Mouse (Mus musculus) heart, postnatal 4 days (tissue): Measurements from ENCODE around the gene Med28. TPM values are rescaled to one million over a fixed set of nuclear protein-coding genes. Genes with fewer than 3 reads are reported as not detected.

Source experiments
- DNase-seq: peaks from one replicate; pipeline ENCODE4 v3.0.0; 2021
- total RNA-seq, 2 experiments: library from RNA; stranded (reverse); gene quantifications; 2 replicates each; pipeline ENCODE4 v1.2.3; 2021

Gene Med28
- total RNA-seq, 2 experiments from 2014 or later = 53.6 to 60.3 TPM

DNA sequence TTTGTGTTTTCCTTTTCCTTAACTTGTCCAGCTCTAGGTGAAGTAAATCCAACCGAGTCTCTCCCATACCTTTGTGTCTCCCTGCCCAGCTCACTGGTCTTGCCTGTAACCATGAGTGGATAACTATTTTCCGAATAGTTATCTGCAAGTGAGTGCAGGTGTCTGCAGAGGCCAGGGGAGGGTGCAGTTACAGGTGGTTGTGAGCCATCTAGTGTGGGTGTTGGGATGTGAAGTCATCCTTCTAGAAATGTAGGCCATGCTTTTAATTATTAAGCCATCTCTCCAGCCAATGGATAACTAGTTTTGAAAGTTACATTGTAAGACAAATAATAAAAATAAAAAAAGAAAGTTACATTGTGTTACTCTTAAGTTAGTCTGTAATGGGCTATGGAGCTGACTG, 6.5 kb upstream of the Med28 start:
- no peak for DNase-seq

DNA sequence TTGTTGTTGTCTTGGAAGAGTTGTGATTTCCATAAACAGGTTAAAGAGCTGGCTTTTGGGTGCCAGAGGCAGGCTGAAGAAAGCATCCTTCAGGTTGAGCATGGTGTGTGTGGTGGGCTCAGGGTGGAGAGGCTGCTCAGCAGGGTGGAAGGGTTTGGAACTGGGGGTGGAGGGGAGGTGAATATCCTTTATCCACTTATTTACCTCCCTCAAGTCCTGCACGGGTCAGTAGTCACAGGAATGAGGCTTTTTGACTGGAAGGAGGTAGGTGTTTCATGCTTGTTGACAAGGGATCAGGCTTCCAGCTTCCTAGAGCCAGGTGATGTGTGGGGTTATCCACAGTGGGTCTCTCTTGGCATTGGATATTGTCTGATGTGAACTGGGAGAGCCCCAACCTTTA, 5.4 kb upstream of the Med28 start:
- DNase-seq = no peak

DNA sequence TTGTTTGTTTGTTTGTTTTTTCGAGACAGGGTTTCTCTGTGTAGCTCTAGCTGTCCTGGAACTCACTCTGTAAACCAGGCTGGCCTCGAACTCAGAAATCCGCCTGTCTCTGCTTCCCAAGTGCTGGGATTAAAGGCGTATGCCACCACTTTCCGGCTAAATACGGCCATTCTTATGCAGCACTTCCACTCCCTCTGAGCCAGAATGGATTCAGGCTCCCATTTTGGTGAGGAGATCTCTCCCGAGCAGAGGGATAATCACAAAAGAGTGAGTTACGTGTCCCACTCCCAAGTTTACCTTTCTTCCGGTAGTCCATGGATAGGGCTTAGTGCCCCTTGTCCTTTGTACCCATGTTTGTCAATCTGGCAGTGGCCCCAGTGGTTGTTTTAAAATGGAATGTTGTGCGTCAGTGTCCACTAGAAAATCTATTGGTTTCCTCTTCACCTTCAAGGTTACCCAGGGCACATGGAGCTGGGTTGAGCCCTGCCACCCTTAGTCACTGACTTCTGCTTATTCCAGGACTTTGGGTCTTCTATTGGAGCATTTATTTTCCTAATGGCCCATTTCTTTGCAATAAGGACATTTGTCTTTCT, 4.8 kb upstream of the Med28 start:
- DNase-seq = no peak

DNA sequence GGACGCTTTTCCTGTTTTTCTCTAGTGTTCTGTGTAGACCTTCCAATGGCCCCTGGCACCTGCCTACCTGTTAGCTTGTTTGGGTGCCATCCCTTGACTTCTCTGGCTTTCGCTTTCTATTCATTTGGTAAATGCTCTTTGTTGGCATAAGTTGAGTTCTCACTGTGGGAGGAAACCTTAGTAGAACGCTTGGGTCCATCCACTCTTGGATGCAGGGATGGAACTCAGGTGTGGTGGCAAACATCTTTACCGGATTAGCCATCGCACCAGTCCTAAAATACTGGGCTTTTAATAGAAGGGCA, 731 bp downstream of the Med28 start:
- DNase-seq = no peak

DNA sequence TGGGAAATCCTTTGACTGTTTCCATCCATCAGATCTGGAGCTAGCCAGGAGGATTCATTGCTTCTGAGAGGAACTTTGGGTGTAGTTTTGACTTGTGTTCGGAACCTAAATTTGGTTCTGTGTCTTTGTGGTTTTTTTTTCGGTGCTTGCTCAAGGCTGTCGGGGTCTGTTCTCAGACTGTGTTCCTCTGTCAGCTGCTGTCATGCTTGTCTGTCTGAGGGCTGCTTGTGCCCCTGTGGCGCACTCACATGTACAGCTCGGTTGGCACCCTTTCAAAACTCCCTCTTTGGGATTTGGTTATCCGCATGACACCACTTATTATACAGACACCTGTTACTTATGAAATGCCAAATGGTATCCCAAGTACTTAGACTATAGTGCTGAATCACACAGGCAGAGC, 1.6 kb downstream of the Med28 start:
- no peak for DNase-seq

DNA sequence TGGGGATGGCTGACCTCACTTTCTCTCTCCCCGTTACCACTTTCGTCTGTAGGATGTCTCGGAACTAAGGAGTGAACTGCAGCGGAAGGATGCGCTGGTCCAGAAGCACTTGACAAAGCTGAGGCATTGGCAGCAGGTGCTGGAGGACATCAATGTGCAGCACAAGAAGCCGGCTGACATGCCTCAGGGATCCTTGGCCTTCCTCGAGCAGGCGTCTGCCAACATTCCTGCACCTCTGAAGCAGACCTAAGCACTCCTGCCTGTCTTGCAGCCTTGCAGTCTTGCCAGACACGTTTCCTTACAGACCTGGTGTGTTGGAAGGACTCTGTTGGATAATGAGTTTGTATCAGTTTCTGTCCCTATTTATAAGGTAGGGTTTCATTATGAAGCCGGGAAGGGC, 5.1 kb downstream of the Med28 start:
- DNase-seq = no peak

DNA sequence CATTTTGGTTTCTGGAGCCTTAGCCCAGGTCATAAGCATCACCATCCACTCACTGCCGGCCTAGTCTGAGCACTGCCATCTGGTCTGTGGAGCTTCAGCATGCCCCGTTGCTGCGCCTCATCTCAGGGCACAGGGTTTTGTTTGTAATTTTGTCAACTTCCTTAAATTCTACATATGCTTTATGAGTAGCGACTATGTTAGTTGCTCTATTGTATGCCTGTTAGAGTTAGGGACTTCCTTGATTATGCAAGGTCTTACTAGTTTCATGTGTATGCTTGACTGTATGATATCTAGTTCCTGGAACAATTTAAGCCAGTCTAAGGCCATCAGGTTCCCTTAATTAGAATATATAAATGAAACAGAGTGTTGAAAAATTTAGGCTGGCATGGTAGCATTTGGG, 6.3 kb downstream of the Med28 start:
- no peak for DNase-seq

DNA sequence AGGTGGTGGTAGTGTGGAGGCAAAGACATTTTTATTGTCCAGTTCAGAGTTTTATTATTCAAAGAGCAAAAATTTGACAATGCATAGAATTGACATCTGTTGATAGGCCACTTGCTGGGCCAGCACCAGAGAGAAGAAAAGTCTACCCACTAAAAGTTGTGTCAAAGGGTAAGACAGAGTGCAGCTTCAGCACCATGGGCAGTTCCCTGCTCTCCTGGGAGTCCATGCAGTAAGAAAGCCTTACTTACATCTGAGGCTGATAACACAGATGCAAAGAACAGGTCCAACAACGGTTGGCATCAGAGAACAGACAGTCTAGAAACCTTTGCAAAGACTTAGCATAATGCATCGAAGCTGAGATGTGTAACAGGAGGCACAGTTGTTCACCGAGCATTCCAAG, 9.7 kb downstream of the Med28 start:
- DNase-seq = peak; percentile 39

DNA sequence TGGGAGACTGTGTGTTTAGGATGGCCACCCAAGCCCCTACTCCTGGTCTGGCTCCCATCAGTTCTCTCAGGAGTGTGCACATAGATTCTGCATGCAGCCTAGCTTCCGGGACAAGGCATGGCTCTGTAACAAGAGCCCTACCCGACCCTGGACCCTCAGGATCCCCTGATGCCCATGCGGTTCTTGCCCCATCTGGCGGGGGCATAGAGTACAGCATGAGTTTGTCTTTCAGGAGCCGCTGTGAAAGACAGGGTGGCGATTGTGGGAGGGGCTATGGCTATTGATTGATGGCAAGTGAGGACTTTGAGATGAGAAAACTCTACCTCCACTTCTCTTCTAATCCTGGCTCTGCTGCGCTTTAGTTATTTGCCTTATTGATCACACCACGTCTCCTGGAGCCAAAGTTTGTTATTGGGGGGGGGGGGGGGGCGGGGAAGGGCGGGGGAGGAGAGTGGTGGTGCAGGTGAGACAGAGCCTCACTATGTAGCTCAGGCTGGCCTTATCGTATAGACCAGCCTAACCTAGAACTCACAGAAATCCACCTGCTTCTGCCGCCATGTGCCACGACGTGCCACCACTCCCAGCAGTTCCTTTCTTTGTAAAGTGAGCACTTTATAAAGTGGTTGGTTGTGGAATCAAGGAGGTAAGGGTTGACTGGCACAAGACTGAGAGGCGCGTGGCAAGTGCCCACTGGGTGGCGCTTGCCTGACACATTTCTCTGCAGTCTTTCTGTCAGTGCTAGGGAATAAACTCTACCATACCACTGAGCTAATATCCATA, 14.5 kb downstream of the Med28 start:
- peak; percentile 56 for DNase-seq

DNA sequence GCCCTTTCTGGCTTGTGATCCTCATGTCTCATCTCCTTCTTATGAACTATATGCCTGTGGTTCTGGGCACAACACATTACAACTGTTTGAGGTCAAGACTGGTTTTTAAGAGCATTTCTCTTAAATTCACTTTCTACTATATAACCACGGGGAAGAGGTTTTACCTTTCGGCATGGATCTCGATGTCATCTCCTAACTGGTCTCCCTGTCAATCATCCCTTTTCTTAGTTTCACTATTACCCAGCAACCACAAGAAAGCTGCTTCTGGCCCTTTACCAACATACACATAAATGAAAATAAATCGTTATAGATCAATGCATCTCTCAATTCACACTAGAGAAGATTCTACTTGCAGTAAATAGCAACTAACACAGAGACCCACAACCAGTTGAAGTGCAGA, 15.1 kb downstream of the Med28 start:
- no peak for DNase-seq

DNA sequence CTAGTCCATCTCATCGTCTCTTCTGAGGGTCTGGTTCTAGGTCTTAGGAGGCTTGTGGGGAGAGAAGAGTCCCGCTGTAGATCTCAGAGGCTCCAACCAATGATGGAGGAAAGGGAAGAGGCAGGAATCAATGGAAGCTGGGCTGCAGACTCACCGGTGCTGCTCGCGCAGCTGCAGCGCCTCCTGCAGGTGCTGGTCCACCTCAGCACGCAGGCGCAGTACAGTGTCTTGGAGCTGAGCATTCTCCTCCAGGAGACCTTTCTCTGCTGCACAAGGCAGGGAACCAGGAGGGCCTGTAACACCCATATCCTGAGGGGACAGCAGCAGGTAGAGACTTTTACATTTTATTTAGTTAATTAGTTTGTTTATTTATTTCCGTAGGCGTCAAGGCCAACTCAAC, 19.5 kb downstream of the Med28 start:
- no peak for DNase-seq

DNA sequence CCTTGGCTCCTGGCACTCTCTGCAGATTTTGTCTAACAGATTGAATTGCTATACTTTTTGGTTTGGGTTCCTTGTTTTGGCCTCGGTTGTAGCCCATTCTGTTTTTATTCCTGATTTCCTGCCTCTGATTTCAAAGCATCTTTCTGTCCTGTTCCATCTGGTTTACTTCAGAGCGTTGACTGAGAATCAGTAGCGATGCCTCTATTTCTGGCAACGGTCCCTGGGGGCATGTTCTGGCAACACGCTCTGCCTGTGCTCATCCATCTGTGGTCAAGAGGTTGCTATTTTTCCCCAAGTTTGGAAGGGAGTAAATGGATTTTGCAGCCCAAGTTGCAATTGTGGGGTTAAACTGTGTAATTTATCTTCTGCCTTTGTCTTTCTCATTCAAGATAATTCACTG, 23.3 kb downstream of the Med28 start:
- DNase-seq = no peak

DNA sequence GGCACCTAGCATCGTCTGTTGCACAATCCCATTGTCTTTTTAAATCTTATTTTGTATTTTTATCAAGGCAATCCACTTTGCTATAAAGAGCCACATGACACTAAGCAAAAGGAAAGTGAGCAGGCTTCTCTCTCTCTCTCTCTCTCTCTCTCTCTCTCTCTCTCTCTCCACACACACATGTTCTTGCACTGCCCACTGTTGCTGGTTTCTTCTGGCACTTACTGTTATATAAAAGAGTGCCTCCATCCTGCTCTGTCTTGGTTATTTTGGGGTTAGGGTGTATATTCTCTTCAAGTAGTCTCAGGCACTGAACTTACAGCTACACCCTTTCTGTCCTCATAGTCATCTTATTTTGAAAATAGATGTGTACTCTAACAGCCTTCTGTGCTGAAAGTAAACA, 29.6 kb downstream of the Med28 start:
- DNase-seq = no peak

DNA sequence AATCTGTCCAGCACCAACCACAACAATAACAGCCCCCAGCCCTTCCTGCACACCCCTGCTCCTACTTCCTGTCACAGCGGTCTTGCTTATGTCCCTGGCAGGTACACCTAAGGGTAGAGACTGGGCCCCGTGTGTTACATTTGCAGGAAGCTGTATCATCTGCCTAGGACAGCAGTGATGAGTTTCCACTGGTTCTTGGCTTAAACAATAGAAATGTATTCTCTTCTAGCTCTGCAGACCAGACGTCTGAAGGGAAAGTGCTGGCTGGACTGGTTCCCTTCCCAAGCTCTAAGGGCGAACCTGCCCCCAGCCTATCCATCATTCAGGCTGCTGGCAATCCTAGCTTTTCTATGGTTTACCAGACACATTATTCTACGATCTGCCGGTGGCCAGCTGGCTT, 44.0 kb downstream of the Med28 start:
- no peak for DNase-seq

DNA sequence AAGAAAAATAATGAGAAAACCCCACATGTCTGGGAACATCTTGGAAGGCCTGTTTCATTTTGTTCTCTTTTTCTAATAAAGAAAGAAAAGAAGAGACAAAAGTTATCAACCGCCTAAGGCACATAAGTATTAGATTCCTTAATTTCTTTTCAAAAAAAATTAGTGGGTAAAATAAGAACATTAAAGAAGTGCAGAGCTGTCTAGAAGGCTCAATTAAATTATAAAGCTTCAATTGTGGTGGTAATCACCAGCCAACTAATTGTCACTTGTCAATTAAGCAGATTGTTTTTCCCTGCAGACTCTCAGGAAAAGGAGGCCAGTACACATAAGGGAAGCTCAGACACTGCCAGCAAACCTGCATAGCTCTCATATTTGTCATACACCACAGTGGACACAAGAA, 45.8 kb downstream of the Med28 start:
- no peak for DNase-seq

DNA sequence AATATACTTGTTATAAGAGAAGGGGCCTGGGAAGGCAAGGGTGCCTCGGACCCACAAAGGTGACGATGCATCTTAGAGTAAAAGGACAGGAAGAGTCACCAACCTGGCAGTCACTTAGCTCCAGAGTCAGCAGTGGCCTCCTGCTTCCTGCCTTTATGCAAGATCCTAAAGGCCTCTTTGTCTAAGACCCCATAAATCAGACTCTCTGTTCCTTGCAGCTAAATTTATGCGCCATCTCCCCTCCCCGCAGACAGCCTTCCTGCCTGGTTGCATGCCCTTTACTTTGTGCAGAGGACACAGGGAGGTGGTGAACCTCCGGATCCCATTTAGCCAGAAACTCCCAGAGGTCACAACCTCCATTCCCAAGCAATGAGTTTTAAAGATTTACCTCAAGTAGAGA, 52.8 kb downstream of the Med28 start:
- DNase-seq = no peak

DNA sequence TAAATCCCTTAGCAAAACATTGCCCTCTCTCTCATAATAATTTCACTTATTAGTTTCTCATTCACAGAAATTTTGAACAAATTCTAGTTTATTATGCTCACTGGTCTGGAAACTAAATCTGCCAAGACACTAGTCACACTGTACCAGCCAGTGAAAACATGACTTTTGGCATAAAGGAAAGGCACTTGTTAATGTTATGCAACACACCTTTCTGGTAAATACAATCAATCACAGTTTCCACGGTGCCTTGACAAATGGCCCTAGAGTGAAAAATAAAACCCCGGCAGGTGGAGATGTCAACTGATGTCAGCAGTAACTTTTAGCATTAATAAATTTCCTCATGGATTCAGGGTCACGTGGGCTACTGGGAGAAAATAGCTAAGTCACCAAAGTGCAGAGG, 56.7 kb downstream of the Med28 start:
- no peak for DNase-seq

DNA sequence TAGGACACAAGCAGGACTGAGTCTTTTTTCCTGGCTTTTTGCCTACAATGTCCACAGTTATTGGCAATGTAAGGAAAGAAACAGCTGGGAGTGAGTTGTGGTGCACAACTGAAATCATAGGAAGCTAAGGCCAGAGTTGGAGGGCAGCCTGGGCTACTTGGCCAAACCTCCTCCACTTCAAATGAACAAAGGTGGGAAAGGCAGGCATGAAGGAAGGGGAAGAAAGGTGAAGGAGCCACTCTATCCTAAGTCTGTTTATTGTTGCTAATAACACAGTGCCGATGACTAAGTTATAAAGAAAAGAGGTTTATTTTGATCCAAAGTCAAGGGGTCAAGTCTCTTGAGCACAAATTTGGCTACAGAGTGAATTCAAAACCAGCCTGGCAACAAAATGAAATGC, 57.3 kb downstream of the Med28 start:
- DNase-seq = no peak

Other genes starting within 250 kb of the Med28 start
- gene Qdpr, start 70.0 kb upstream of the Med28 start, total RNA-seq = 10 to 100 TPM; 72.7 to 81.2 TPM
- not detected for gene Clrn2, start 66.5 kb upstream of the Med28 start, total RNA-seq
- 10 to 100 TPM; 74.3 to 92.5 TPM for gene Lap3, start 26.9 kb upstream of the Med28 start, total RNA-seq
- under 1 TPM in 1 of 2 experiments, not detected in 1; 0.12 TPM for gene Fam184b, start 119.4 kb downstream of the Med28 start, total RNA-seq
- gene Ncapg, start 149.7 kb downstream of the Med28 start, total RNA-seq = 10 to 100 TPM; 17.7 to 19.8 TPM